Mouse (Mus musculus): Measurements from ENCODE around the gene Dctn3. TPM values are rescaled to one million over a fixed set of nuclear protein-coding genes. Genes with fewer than 3 reads are reported as not detected.
"Not testable (repeated sequence)": the region's sequence is repeated elsewhere in the genome, so short reads cannot be mapped to it uniquely, and the experiment has no call there.

The Dctn3 gene
- polyA plus RNA-seq, 1 experiment = 72.8 TPM

GRCm38 (mm10) chr4:41705922-41706754 is 16.8 kb downstream of the Dctn3 start:
- no peak for DNase-seq
- Histone ChIP-seq H3K36me3 (ENCODE audit: control insufficient read depth, insufficient read depth, low read length) (no peaks in the 10 kb centered on the region), H3K27ac (ENCODE audit: control insufficient read depth, insufficient read depth, low read length) (no peak overlapping the region), H3K4me3 (ENCODE audit: control insufficient read depth, insufficient read depth, low read length) (no peak overlapping the region), H3K27me3 (ENCODE audit: control insufficient read depth, insufficient read depth, low read length) (0 out of 2 replicates have a peak, but pooled peaks cover 3% of the 10 kb centered on the region), H3K4me1 (replicated peaks; ENCODE audit: control insufficient read depth, insufficient read depth, low read length) (peaks cover 6% of the 10 kb centered on the region; the same call in 1 of the 2 replicates)
- WGBS = 79% methylated on average over 19 of the region's 19 CpGs
- no peak for TF ChIP-seq POLR2A (IDR thresholded peaks at IDR 0.05; ENCODE audit: control insufficient read depth, extremely low read depth, insufficient read depth, low read length, poor library complexity)
- TF ChIP-seq CTCF (IDR thresholded peaks at IDR 0.05; ENCODE audit: borderline replicate concordance, control insufficient read depth, extremely low read depth, insufficient read depth, low read length, poor library complexity) = no peak

- Histone ChIP-seq H3K27ac (ENCODE audit: control insufficient read depth, insufficient read depth, low read length) (no peak overlapping the region), H3K4me1 (replicated peaks; ENCODE audit: control insufficient read depth, insufficient read depth, low read length) (peaks cover 6% of the 10 kb centered on the region; the same call in 1 of the 2 replicates), H3K36me3 (ENCODE audit: control insufficient read depth, insufficient read depth, low read length) (no peaks in the 10 kb centered on the region), H3K27me3 (ENCODE audit: control insufficient read depth, insufficient read depth, low read length) (0 out of 2 replicates have a peak, but pooled peaks cover 3% of the 10 kb centered on the region), H3K4me3 (ENCODE audit: control insufficient read depth, insufficient read depth, low read length) (no peak overlapping the region)
- 60% methylated on average over 5 of the region's 5 CpGs for WGBS
- no peak for DNase-seq
- TF ChIP-seq CTCF (IDR thresholded peaks at IDR 0.05; ENCODE audit: borderline replicate concordance, control insufficient read depth, extremely low read depth, insufficient read depth, low read length, poor library complexity) = no peak
- no peak for TF ChIP-seq POLR2A (IDR thresholded peaks at IDR 0.05; ENCODE audit: control insufficient read depth, extremely low read depth, insufficient read depth, low read length, poor library complexity)
Measured at GRCm38 (mm10) chr4:41704651-41705050, 18.3 kb downstream of the Dctn3 start.

GRCm38 (mm10) chr4:41702226-41702625 is 20.7 kb downstream of the Dctn3 start:
- WGBS = 90% methylated on average over 2 of the region's 2 CpGs
- not testable (repeated sequence) for H3K4me1 ChIP-seq (replicated peaks; ENCODE audit: control insufficient read depth, insufficient read depth, low read length); DNase-seq; H3K4me3 ChIP-seq (ENCODE audit: control insufficient read depth, insufficient read depth, low read length); H3K27me3 ChIP-seq (ENCODE audit: control insufficient read depth, insufficient read depth, low read length); H3K27ac ChIP-seq (ENCODE audit: control insufficient read depth, insufficient read depth, low read length); H3K36me3 ChIP-seq (ENCODE audit: control insufficient read depth, insufficient read depth, low read length)

GRCm38 (mm10) chr4:41700224-41700623 is 22.7 kb downstream of the Dctn3 start:
- DNase-seq; H3K4me1 ChIP-seq (replicated peaks; ENCODE audit: control insufficient read depth, insufficient read depth, low read length); H3K27me3 ChIP-seq (ENCODE audit: control insufficient read depth, insufficient read depth, low read length); H3K4me3 ChIP-seq (ENCODE audit: control insufficient read depth, insufficient read depth, low read length); H3K36me3 ChIP-seq (ENCODE audit: control insufficient read depth, insufficient read depth, low read length); H3K27ac ChIP-seq (ENCODE audit: control insufficient read depth, insufficient read depth, low read length): not testable (repeated sequence)
- 83% methylated on average over 6 of the region's 8 CpGs for WGBS

GRCm38 (mm10) chr4:41699783-41700182 is 23.2 kb downstream of the Dctn3 start, which contains the start of gene Il11ra1:
Il11ra1 (plus strand) TSS chr4:41699989.
- not testable (repeated sequence) for H3K4me1 ChIP-seq (replicated peaks; ENCODE audit: control insufficient read depth, insufficient read depth, low read length); DNase-seq; H3K27me3 ChIP-seq (ENCODE audit: control insufficient read depth, insufficient read depth, low read length); H3K27ac ChIP-seq (ENCODE audit: control insufficient read depth, insufficient read depth, low read length); H3K4me3 ChIP-seq (ENCODE audit: control insufficient read depth, insufficient read depth, low read length); H3K36me3 ChIP-seq (ENCODE audit: control insufficient read depth, insufficient read depth, low read length)
- 93% methylated on average over 10 of the region's 10 CpGs for WGBS

GRCm38 (mm10) chr4:41698421-41699016 is 24.5 kb downstream of the Dctn3 start:
- not testable (repeated sequence) for H3K36me3 ChIP-seq (ENCODE audit: control insufficient read depth, insufficient read depth, low read length); H3K27ac ChIP-seq (ENCODE audit: control insufficient read depth, insufficient read depth, low read length); H3K4me1 ChIP-seq (replicated peaks; ENCODE audit: control insufficient read depth, insufficient read depth, low read length); H3K4me3 ChIP-seq (ENCODE audit: control insufficient read depth, insufficient read depth, low read length); H3K27me3 ChIP-seq (ENCODE audit: control insufficient read depth, insufficient read depth, low read length); DNase-seq
- 20% methylated on average over 28 of the region's 32 CpGs for WGBS

All from thymus, adult 2 months (tissue).